Mouse (Mus musculus): ENCODE measurements around the gene Tnxb.
"Not testable (repeated sequence)": the region's sequence is repeated elsewhere in the genome, so short reads cannot be mapped to it uniquely, and the experiment has no call there.

Tnxb gene

DNA sequence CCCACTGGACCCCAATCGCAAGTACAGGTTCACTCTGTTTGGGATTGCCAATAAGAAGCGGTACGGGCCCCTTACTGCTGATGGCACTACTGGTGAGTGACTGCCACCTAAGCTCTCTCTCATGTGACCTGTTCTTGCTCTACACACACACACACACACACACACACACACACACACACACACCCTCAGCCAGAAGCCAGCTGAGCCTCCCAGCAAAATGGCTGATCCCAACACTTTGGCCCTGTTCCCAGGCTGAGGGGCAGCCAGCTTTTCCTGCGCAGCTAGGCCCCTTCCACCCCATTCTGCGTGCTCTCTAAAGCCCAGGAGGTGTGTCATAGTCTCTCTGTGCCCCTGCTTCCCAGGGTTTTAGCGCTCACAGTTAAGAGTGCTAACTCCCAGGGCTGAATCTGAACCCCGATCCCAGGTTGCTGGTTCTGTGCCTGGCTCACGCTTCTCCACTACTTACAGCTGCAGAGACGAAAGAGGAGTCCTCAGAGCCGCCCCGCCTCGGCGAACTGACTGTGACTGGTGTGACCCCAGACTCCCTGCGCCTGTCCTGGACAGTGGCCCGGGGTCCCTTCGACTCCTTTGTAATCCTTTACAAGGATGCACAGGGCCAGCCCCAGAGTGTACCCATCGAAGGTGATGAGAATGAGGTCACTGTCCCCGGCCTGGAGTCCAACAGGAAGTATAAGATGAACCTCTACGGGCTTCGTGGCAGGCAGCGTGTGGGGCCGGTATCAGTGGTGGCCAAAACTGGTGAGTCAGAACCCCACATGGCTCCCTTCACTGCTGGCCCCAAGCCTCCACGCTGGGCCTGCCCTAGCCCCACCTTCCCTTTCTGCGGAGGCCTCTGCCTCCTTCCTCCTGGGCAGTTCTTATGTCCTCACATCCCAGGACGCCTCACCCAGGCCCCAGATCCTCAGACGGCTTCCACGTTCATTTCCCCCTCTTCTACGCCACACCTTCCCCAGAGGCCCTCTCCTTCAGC, 15.1 kb downstream of the Tnxb start:
- DNase-seq: peak; percentile 75 to 89

- no peak for DNase-seq
Observed at GRCm38 (mm10) chr17:34688889-34689288, 18.6 kb downstream of the Tnxb start.

DNA sequence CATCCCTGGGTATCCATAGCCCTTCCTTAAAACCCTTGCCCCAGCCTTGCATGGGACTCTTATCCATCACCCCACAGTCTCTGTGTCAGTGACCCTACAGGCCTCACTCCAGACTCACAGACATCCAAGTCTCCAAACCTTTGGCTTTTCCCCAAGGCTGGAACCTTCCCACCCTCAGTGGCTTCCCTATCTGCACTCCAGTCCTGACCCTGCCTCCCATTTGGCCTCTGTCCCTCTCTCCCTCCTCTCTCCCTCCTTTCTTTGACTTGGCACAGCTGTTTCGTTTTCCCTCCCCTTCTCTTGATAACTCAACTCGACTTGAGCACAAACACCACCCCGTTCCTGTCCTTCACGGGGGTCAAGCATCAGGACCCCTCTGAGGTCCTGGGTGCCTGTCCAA, 20.1 kb downstream of the Tnxb start:
- no peak for DNase-seq

- peak in 1 of 2 experiments; percentile 51 for DNase-seq
Observed at GRCm38 (mm10) chr17:34692906-34693305, 22.6 kb downstream of the Tnxb start.

GRCm38 (mm10) chr17:34699575-34700408, 29.5 kb downstream of the Tnxb start:
- DNase-seq: no peak

GRCm38 (mm10) chr17:34700671-34701071, 30.3 kb downstream of the Tnxb start:
- peak in 1 of 2 experiments; percentile 36 for DNase-seq

DNA sequence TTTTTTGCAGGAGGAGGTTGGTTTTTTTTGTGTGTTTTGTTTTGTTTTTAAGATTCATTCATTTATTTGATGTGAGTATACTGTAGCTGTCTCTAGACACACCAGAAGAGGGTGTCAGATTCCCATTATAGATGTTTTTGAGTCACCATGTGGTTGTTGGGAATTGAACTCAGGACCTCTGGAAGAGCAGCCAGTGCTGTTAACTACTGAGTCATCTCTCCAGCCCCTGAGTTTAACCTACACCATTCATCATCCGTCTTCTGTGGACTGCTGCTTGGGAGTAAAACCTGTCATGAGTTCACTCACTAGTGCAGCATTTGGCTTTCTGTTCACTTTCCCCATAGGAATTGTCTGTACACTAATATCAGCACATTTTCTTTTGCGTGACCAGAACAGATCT, 36.1 kb downstream of the Tnxb start:
- DNase-seq: not testable (repeated sequence)

GRCm38 (mm10) chr17:34712951-34713350, 42.6 kb downstream of the Tnxb start:
- DNase-seq: peak; percentile 84 to 89

DNA sequence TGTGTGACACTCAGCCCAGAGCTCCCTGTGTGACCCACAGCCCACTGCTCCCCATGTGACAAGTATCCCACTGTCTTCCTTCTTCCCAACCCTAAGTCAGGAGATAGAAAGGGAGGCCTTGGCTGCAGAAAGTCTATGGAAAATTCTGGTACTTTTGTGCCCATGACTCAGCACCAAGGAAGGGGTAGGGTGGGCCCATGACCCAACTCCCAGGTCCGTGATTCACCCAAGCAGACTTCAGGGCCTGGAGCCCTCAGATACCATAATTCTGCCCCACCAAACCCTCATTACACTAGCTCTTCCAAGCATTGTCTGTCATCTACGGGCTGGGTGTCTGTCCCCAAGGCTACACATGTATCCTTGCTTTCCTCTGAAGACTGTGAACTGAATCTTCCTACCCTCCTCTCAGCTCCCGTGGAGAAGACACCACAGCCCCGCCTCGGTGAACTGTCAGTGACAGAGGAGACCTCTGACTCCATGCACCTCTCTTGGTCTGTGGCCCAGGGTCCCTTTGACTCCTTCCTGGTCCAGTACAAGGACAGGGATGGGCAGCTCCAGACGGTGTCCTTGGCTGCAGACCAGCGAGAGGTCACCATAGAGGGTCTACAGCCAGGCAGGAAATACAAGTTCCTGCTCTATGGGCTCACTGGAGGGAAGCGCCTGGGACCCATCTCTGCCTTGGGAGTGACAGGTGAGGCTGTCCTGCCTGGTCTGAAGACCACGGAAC, 44.0 kb downstream of the Tnxb start:
- DNase-seq: not testable (repeated sequence)

- not testable (repeated sequence) for DNase-seq
Observed at GRCm38 (mm10) chr17:34714908-34715445, 44.6 kb downstream of the Tnxb start.

DNA sequence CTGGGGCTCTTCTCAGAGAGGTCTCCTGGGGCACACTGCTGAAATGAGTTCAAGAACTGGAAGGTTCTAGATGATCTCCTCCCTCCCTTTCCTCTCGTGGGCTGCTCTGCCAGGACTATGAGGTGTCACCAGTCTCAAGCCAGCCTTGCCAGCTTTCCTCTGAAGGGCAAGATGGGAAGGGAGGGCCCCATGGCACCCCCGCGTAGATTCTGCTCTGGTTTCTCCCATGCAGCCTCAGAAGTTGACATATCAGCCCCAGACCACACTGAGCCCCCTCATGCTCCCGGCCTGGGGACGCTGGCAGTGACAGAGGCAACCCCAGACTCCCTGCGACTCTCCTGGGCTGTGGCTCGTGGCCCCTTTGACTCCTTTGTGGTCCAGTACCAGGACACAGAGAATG, 45.1 kb downstream of the Tnxb start:
- not testable (repeated sequence) for DNase-seq

DNA sequence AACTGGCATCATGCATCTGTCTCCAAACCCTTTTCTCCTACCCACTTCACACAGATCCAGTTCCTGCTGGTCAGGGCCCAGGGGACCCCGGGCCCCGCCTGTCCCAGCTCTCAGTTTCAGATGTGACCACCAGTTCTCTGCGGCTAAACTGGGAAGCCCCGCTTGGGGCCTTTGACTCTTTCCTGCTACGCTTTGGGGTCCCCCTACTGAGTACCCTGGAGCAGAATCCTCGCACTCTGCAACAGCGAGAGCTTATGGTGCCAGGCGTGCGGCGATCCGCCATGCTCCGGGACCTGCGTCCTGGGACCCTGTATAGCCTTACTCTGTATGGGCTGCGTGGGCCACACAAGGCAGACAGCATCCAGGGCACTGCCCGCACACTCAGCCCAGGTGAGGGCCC, 45.9 kb downstream of the Tnxb start:
- no peak for DNase-seq

GRCm38 (mm10) chr17:34717401-34717800, 47.1 kb downstream of the Tnxb start:
- DNase-seq: peak in 1 of 2 experiments; percentile 39

DNA sequence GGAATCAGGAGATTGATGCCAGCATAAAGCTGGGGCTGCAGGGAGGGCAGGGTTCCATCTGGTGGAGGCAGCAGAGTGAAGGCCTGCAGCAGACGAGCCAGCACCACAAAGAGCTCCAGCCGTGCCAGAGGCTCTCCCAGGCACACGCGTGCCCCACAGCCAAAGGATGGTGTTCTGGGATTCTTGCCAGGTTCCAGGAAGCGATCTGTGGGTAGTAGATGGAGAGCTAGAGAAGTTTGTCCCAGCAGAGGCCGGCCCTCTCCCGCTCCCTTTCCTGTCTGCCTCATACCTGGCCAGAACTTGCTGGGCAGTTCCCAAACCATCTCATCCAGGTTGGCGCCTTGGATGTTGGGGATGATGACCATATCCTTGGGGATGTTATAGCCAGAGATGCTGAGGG, 49.6 kb downstream of the Tnxb start:
- DNase-seq: peak; percentile 35 to 48

DNA sequence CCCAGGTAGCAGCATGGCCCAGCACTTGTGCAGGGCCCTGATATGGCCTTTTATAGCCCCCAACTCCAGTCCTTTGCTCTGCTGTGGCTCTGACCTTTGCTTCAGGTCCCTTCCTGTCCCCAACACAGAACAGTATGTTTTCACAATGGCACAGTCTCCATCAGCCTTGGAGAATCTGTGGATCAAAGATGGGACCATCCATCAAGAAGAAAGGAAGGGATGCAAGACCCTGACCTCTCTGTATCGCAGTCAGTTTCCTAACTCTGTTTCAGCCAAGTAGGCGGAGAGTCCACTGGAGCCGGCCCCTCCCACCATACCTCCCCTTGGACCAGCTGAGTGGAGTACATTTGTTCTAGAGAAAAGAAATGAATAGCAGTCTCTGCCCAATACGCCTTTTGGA, 51.9 kb downstream of the Tnxb start:
- not testable (repeated sequence) for DNase-seq

GRCm38 (mm10) chr17:34723066-34723465, 52.7 kb downstream of the Tnxb start:
- DNase-seq: no peak

DNA sequence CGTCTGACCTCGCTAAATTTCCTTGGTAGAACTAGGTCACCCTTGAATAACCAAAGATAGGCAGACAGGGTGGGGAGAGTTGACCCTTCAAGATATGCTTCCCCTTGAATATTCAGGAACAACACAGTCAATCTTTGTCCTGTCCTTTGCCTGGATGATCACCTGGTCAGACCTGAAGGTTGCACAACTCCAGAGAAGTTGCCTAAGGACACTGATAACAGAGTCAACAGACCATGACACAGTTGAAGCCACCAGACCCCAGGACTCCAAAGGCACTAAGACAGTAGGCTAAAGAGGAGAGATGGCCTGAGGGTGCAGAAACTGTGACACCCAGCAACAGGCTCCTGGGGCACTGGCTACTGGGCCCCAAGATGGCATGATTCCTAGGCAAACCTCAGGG, 57.6 kb downstream of the Tnxb start:
- DNase-seq: no peak

DNA sequence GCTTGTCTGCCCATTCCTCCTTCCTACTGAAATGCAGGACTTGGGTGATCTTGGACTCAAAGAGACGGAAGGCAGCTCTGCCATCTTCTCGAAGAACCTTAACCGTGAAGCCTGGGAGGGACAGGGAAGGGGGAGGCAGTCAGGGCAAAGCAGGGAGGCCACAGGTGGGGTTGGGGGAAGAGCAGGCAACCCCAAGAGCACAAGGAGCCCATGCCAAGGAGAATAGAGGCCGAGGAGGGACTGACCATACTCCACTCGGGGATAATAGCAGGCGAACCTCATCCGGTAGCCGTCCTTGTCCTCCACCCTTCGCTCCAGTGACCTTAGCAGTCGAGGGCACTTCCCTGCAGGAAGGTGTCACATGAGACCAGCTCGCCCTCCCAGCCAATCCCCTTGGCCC, 58.8 kb downstream of the Tnxb start:
- DNase-seq: not testable (repeated sequence)

GRCm38 (mm10) chr17:34729779-34730553, 59.6 kb downstream of the Tnxb start:
- DNase-seq: not testable (repeated sequence)

DNA sequence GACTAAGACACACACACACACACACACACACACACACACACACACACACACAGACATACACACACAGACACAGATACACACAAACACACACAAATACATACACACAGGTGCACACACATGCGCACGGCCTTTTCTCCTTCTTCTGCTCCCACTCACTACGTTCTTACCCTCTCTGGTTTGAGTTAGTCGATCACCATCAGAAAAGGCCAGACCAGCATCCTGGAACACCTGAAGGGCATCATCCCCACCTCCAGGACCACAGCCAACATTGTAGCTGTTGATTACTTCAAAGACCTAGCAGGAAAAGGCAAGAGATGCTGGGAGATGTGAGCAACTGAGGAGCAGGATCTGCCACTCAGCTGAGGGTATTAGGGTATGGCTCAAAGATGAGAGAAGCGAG, 67.1 kb downstream of the Tnxb start:
- not testable (repeated sequence) for DNase-seq

DNA sequence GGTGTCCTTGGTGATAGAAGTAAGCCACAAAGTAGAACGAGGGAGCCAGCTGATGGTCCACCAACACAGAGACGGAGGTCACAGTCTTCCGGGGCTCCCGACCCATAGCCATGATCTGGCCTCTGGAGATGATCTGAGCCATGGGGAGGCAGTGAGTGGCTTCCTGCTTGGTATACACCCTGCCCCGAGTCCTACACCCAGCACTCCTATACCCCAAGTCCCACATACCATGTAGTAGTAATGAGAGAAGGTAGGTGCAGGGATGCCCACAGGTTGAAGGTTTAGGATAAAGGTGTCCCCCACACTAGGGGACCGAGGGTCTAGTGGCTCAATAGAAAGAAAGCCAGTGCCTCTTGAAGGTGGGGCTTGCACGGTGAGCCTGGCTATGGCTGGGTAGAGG, 69.4 kb downstream of the Tnxb start:
- DNase-seq: not testable (repeated sequence)

- DNase-seq: no peak
Observed at GRCm38 (mm10) chr17:34740280-34740679, 69.9 kb downstream of the Tnxb start.
